Mouse (Mus musculus) liver, adult 2 months (tissue): ENCODE data around the gene Gpatch2l. TPM values are rescaled to one million over a fixed set of nuclear protein-coding genes. Genes with fewer than 3 reads are reported as not detected.

ENCODE experiments used
- DNase-seq: peaks from one replicate; pipeline ENCODE4 v3.0.0-alpha.2; 2011; ENCODE audit warnings: low read depth, low spot score; ENCODE audit errors: extremely low read depth
- H3K27ac ChIP-seq: fragments of 200-500 bp; replicated peaks from 2 replicates; pipeline ENCODE4 v1.5.1; 2012; ENCODE audit warnings: low read depth, mild to moderate bottlenecking, control low read depth, inconsistent platforms, low read length; ENCODE audit not compliant: insufficient read depth
- H3K27me3 ChIP-seq: fragments of 200-500 bp; 2 replicates; pipeline ENCODE4 v1.6.1; 2012; ENCODE audit warnings: mild to moderate bottlenecking, moderate library complexity, low read length, inconsistent platforms; ENCODE audit not compliant: control insufficient read depth, insufficient read depth
- H3K36me3 ChIP-seq: fragments of 200-500 bp; 2 replicates; pipeline ENCODE4 v1.6.1; 2012; ENCODE audit warnings: low read length, inconsistent platforms; ENCODE audit not compliant: control insufficient read depth, insufficient read depth
- H3K4me1 ChIP-seq: fragments of 200-500 bp; 2 replicates; pipeline ENCODE4 v1.6.1; 2011; ENCODE audit warnings: low read length; ENCODE audit not compliant: control insufficient read depth, insufficient read depth
- H3K4me3 ChIP-seq: fragments of 200-500 bp; 2 replicates; pipeline ENCODE4 v1.5.1; 2011; ENCODE audit warnings: low read depth, mild to moderate bottlenecking, control low read depth, low read length, moderate library complexity; ENCODE audit not compliant: insufficient read depth
- H3K79me2 ChIP-seq: fragments of 200-500 bp; 2 replicates; pipeline ENCODE4 v1.6.1; 2012; ENCODE audit warnings: inconsistent platforms, mild to moderate bottlenecking, low read length, moderate library complexity; ENCODE audit not compliant: control insufficient read depth, insufficient read depth
- H3K9ac ChIP-seq: fragments of 200-500 bp; 2 replicates; pipeline ENCODE4 v1.6.1; 2012; ENCODE audit warnings: low read depth, mild to moderate bottlenecking, control low read depth, inconsistent platforms, low read length
- CTCF ChIP-seq: fragments of 200-500 bp; IDR thresholded peaks from 2 replicates; pipeline ENCODE4 v1.5.1; 2011; ENCODE audit warnings: low read depth, low read length, control low read depth
- POLR2A ChIP-seq: fragments of 200-500 bp; IDR thresholded peaks from 2 replicates; pipeline ENCODE4 v1.6.1; 2011; ENCODE audit warnings: low read length, control low read depth; ENCODE audit not compliant: insufficient read depth; ENCODE audit errors: extremely low read depth
- WGBS: fragments of 180-500 bp; shearing (Covaris S2); methylation state at CpG from one replicate; pipeline ENCODE4 v1.1.7; 2018; 5-methylcytosine and 5-hydroxymethylcytosine counted together
- polyA plus RNA-seq: library from polyadenylated mRNA; depleted of rRNA; stranded (reverse); fragments of >200 nt; gene quantifications from 2 replicates; pipeline ENCODE4 v1.2.3, GENCODE M21; 2012
- total RNA-seq: library from RNA; depleted of rRNA; stranded (reverse); fragments of >200 nt; gene quantifications from 2 replicates; pipeline ENCODE4 v1.2.3, GENCODE M21; 2014

Gene Gpatch2l
- total and polyA plus RNA-seq, 2 experiments = 6.1 to 8.7 TPM

- H3K27ac ChIP-seq = no peak overlapping the region
- no peak for DNase-seq
- H3K27me3 ChIP-seq = no peaks in the 10 kb centered on the region
- H3K9ac ChIP-seq = no peak overlapping the region
- peaks cover 42% of the 10 kb centered on the region for H3K36me3 ChIP-seq
- no peaks in the 10 kb centered on the region for H3K4me1 ChIP-seq
- no peaks in the 10 kb centered on the region for H3K79me2 ChIP-seq
- WGBS = 87% methylated on average over 9 of the region's 9 CpGs
- no peak for TF ChIP-seq CTCF
- TF ChIP-seq POLR2A = no peak
- no peak overlapping the region for H3K4me3 ChIP-seq
Measured at GRCm38 (mm10) chr12:86271626-86272025, 30.0 kb downstream of the Gpatch2l start.

- no peak overlapping the region for H3K4me3 ChIP-seq
- no peak overlapping the region for H3K27ac ChIP-seq
- H3K79me2 ChIP-seq = no peaks in the 10 kb centered on the region
- H3K27me3 ChIP-seq = no peaks in the 10 kb centered on the region
- H3K36me3 ChIP-seq = peaks cover 28% of the 10 kb centered on the region
- no peaks in the 10 kb centered on the region for H3K4me1 ChIP-seq
- no peak for TF ChIP-seq POLR2A
- TF ChIP-seq CTCF = no peak
- DNase-seq = no peak
- WGBS = 86% methylated on average over 2 of the region's 2 CpGs
- no peak overlapping the region for H3K9ac ChIP-seq
Measured at GRCm38 (mm10) chr12:86274246-86274645, 32.6 kb downstream of the Gpatch2l start.

- H3K4me3 ChIP-seq = no peak overlapping the region
- H3K27me3 ChIP-seq = no peaks in the 10 kb centered on the region
- peaks cover 18% of the 10 kb centered on the region for H3K36me3 ChIP-seq
- DNase-seq = no peak
- no peak overlapping the region for H3K27ac ChIP-seq
- 61% methylated on average over 3 of the region's 3 CpGs for WGBS
- no peaks in the 10 kb centered on the region for H3K79me2 ChIP-seq
- TF ChIP-seq CTCF (no peak), POLR2A (no peak)
- no peaks in the 10 kb centered on the region for H3K4me1 ChIP-seq
- no peak overlapping the region for H3K9ac ChIP-seq
Measured at GRCm38 (mm10) chr12:86275731-86276130, 34.1 kb downstream of the Gpatch2l start.

- H3K27me3 ChIP-seq = no peaks in the 10 kb centered on the region
- no peak overlapping the region for H3K4me3 ChIP-seq
- TF ChIP-seq POLR2A = no peak
- no peak overlapping the region for H3K9ac ChIP-seq
- H3K4me1 ChIP-seq = no peaks in the 10 kb centered on the region
- 76% methylated on average over 2 of the region's 2 CpGs for WGBS
- H3K36me3 ChIP-seq = peaks cover 18% of the 10 kb centered on the region
- H3K79me2 ChIP-seq = no peaks in the 10 kb centered on the region
- no peak overlapping the region for H3K27ac ChIP-seq
- no peak for DNase-seq
Measured at GRCm38 (mm10) chr12:86276463-86276862, 34.8 kb downstream of the Gpatch2l start.

- Histone ChIP-seq H3K79me2 (no peaks in the 10 kb centered on the region), H3K4me3 (no peak overlapping the region), H3K9ac (no peak overlapping the region), H3K4me1 (no peaks in the 10 kb centered on the region), H3K27me3 (no peaks in the 10 kb centered on the region), H3K27ac (no peak overlapping the region), H3K36me3 (peaks cover 20% of the 10 kb centered on the region)
- WGBS = 92% methylated on average over 5 of the region's 5 CpGs
- TF ChIP-seq CTCF = no peak
- no peak for DNase-seq
Measured at GRCm38 (mm10) chr12:86276895-86277294, 35.2 kb downstream of the Gpatch2l start.

- TF ChIP-seq POLR2A (no peak), CTCF (no peak)
- H3K9ac ChIP-seq = no peak overlapping the region
- no peaks in the 10 kb centered on the region for H3K79me2 ChIP-seq
- no peak overlapping the region for H3K4me3 ChIP-seq
- DNase-seq = no peak
- H3K4me1 ChIP-seq = no peaks in the 10 kb centered on the region
- no peaks in the 10 kb centered on the region for H3K27me3 ChIP-seq
- peaks cover 29% of the 10 kb centered on the region; the same call in 1 of the 2 replicates for H3K36me3 ChIP-seq
- WGBS = 91% methylated on average over 10 of the region's 10 CpGs
- H3K27ac ChIP-seq = no peak overlapping the region
Measured at GRCm38 (mm10) chr12:86280000-86280399, 38.3 kb downstream of the Gpatch2l start.
